Mouse (Mus musculus) cerebellum, adult (tissue): ENCODE measurements around the gene Tmem171.

Source experiments
- ATAC-seq: cut with Nextera tagmentation; 2 replicates; pipeline ENCODE4 v1.9.2; 2017; ENCODE audit warnings: mild to moderate bottlenecking, moderate library complexity, mixed read lengths; ENCODE audit not compliant: insufficient number of reproducible peaks, low FRiP score, low TSS enrichment

The Tmem171 gene

GRCm38 (mm10) chr13:98694773-98695314 lies at the start of gene Tmem171:
Gene Tmem171, minus strand, starts transcription at chr13:98694834.
- no peak for ATAC-seq

- ATAC-seq = no peak
These were observed 49.2 kb upstream of the Tmem171 start for GRCm38 (mm10) chr13:98743829-98744228.

- ATAC-seq = no peak
These were observed 48.6 kb upstream of the Tmem171 start for GRCm38 (mm10) chr13:98743214-98743613.

GRCm38 (mm10) chr13:98738213-98738612 lies 43.6 kb upstream of the Tmem171 start:
- no peak for ATAC-seq

GRCm38 (mm10) chr13:98733292-98733691 lies 38.7 kb upstream of the Tmem171 start:
- ATAC-seq = 0 out of 2 replicates have a peak, but pooled peaks have one; percentile 36

- ATAC-seq = no peak
These were observed 34.8 kb upstream of the Tmem171 start for GRCm38 (mm10) chr13:98729271-98730062.

GRCm38 (mm10) chr13:98726494-98726893 lies 31.9 kb upstream of the Tmem171 start:
- no peak for ATAC-seq

GRCm38 (mm10) chr13:98723430-98723829 lies 28.8 kb upstream of the Tmem171 start:
- no peak for ATAC-seq

- no peak for ATAC-seq
These were observed 27.7 kb upstream of the Tmem171 start for GRCm38 (mm10) chr13:98722296-98722695.

GRCm38 (mm10) chr13:98716176-98716575 lies 21.5 kb upstream of the Tmem171 start:
- ATAC-seq = no peak

GRCm38 (mm10) chr13:98715443-98715990 lies 20.9 kb upstream of the Tmem171 start:
- ATAC-seq = no peak

GRCm38 (mm10) chr13:98710655-98711054 lies 16.0 kb upstream of the Tmem171 start:
- ATAC-seq = no peak

- no peak for ATAC-seq
These were observed 15.6 kb upstream of the Tmem171 start for GRCm38 (mm10) chr13:98710236-98710635.

- ATAC-seq = no peak
These were observed 10.9 kb upstream of the Tmem171 start for GRCm38 (mm10) chr13:98705501-98705900.

- ATAC-seq = no peak
These were observed 9.2 kb upstream of the Tmem171 start for GRCm38 (mm10) chr13:98703786-98704185.

GRCm38 (mm10) chr13:98702361-98702760 lies 7.7 kb upstream of the Tmem171 start:
- ATAC-seq = no peak

GRCm38 (mm10) chr13:98701309-98701675 lies 6.7 kb upstream of the Tmem171 start:
- ATAC-seq = no peak

GRCm38 (mm10) chr13:98700661-98701308 lies 6.2 kb upstream of the Tmem171 start:
- no peak for ATAC-seq

GRCm38 (mm10) chr13:98699982-98700540 lies 5.4 kb upstream of the Tmem171 start:
- ATAC-seq = no peak

- no peak for ATAC-seq
These were observed 4.6 kb upstream of the Tmem171 start for GRCm38 (mm10) chr13:98699051-98699744.
